Mouse (Mus musculus) heart, embryonic 10.5 days (tissue): ENCODE results near the gene Adamtsl3. TPM values are rescaled to one million over a fixed set of nuclear protein-coding genes. Genes with fewer than 3 reads are reported as not detected.

ENCODE experiments used
- DNase-seq: peaks from one replicate; pipeline ENCODE4 v3.0.0-alpha.2; 2017; ENCODE audit warnings: low spot score
- H3K27ac ChIP-seq: fragments of 300-500 bp; sonication (generic); 2 replicates; pipeline ENCODE4 v1.5.1; 2016; ENCODE audit warnings: mild to moderate bottlenecking
- H3K27me3 ChIP-seq: fragments of 300-500 bp; sonication (generic); 2 replicates; pipeline ENCODE4 v1.6.1; 2016; ENCODE audit warnings: mild to moderate bottlenecking; ENCODE audit not compliant: poor library complexity, insufficient read depth, severe bottlenecking
- H3K36me3 ChIP-seq: fragments of 300-500 bp; sonication (generic); 2 replicates; pipeline ENCODE4 v1.6.1; 2016; ENCODE audit warnings: mild to moderate bottlenecking, moderate library complexity
- H3K4me1 ChIP-seq: fragments of 300-500 bp; sonication (generic); 2 replicates; pipeline ENCODE4 v1.6.1; 2016; ENCODE audit warnings: mild to moderate bottlenecking
- H3K4me3 ChIP-seq: fragments of 300-500 bp; sonication (generic); 2 replicates; pipeline ENCODE4 v1.5.1; 2016; ENCODE audit warnings: mild to moderate bottlenecking, moderate library complexity
- H3K9me3 ChIP-seq: fragments of 300-500 bp; sonication (generic); 2 replicates; pipeline ENCODE4 v1.6.1; 2016; ENCODE audit warnings: mild to moderate bottlenecking, moderate library complexity
- WGBS: fragments of 180-500 bp; shearing (Covaris S2); methylation state at CpG from one replicate; pipeline ENCODE4 v1.1.7; 2016; 5-methylcytosine and 5-hydroxymethylcytosine counted together
- polyA plus RNA-seq: library from polyadenylated mRNA; unstranded; fragments of >200 nt; fragmentation: Nextera tagmentation; extraction: Ambion mirVana; gene quantifications from 2 replicates; pipeline ENCODE4 v1.2.1, GENCODE M21; 2016

The Adamtsl3 gene
- polyA plus RNA-seq, 1 experiment from 2014 or later, result 0.06 TPM

GRCm38 (mm10) chr7:82366471-82366870 is 31.0 kb downstream of the Adamtsl3 start:
- no peak overlapping the region for H3K27ac ChIP-seq
- WGBS, result 81% methylated on average over 5 of the region's 5 CpGs
- H3K36me3 ChIP-seq, result no peaks in the 10 kb centered on the region
- DNase-seq, result no peak
- no peaks in the 10 kb centered on the region for H3K4me1 ChIP-seq
- H3K4me3 ChIP-seq, result no peak overlapping the region
- no peaks in the 10 kb centered on the region for H3K9me3 ChIP-seq
- H3K27me3 ChIP-seq, result no peaks in the 10 kb centered on the region

- no peaks in the 10 kb centered on the region for H3K4me1 ChIP-seq
- H3K27ac ChIP-seq, result no peak overlapping the region
- WGBS, result 34% methylated on average over 2 of the region's 2 CpGs
- H3K27me3 ChIP-seq, result no peaks in the 10 kb centered on the region
- H3K4me3 ChIP-seq, result no peak overlapping the region
- H3K36me3 ChIP-seq, result no peaks in the 10 kb centered on the region
- H3K9me3 ChIP-seq, result no peaks in the 10 kb centered on the region
- DNase-seq, result no peak
Observed at GRCm38 (mm10) chr7:82368047-82368446, 32.6 kb downstream of the Adamtsl3 start.

- no peak for DNase-seq
- no peak overlapping the region for H3K4me3 ChIP-seq
- 70% methylated on average over 8 of the region's 8 CpGs for WGBS
- H3K4me1 ChIP-seq, result no peaks in the 10 kb centered on the region
- H3K36me3 ChIP-seq, result no peaks in the 10 kb centered on the region
- no peaks in the 10 kb centered on the region for H3K9me3 ChIP-seq
- H3K27ac ChIP-seq, result no peak overlapping the region
- no peaks in the 10 kb centered on the region for H3K27me3 ChIP-seq
Observed at GRCm38 (mm10) chr7:82370132-82370531, 34.6 kb downstream of the Adamtsl3 start.

- DNase-seq, result no peak
- Histone ChIP-seq H3K4me3 (no peak overlapping the region), H3K9me3 (no peaks in the 10 kb centered on the region), H3K27me3 (no peaks in the 10 kb centered on the region), H3K36me3 (no peaks in the 10 kb centered on the region), H3K27ac (no peak overlapping the region), H3K4me1 (no peaks in the 10 kb centered on the region)
- 63% methylated on average over 3 of the region's 3 CpGs for WGBS
Observed at GRCm38 (mm10) chr7:82371411-82371810, 35.9 kb downstream of the Adamtsl3 start.

- Histone ChIP-seq H3K9me3 (no peaks in the 10 kb centered on the region), H3K27me3 (no peaks in the 10 kb centered on the region), H3K36me3 (no peaks in the 10 kb centered on the region), H3K4me3 (no peak overlapping the region), H3K4me1 (peaks cover 6% of the 10 kb centered on the region; the same call in 1 of the 2 replicates), H3K27ac (no peak overlapping the region)
- DNase-seq, result no peak
- 82% methylated on average over 1 of the region's 1 CpGs for WGBS
Observed at GRCm38 (mm10) chr7:82378311-82378710, 42.8 kb downstream of the Adamtsl3 start.

GRCm38 (mm10) chr7:82379765-82380164 is 44.3 kb downstream of the Adamtsl3 start:
- Histone ChIP-seq H3K4me3 (no peak overlapping the region), H3K27me3 (no peaks in the 10 kb centered on the region), H3K9me3 (no peaks in the 10 kb centered on the region), H3K4me1 (peaks cover 6% of the 10 kb centered on the region; the same call in 1 of the 2 replicates), H3K27ac (no peak overlapping the region), H3K36me3 (no peaks in the 10 kb centered on the region)
- 62% methylated on average over 7 of the region's 7 CpGs for WGBS
- DNase-seq, result no peak

- H3K27me3 ChIP-seq, result no peaks in the 10 kb centered on the region
- no peak for DNase-seq
- no peaks in the 10 kb centered on the region for H3K36me3 ChIP-seq
- H3K4me3 ChIP-seq, result no peak overlapping the region
- H3K9me3 ChIP-seq, result no peaks in the 10 kb centered on the region
- 77% methylated on average over 4 of the region's 4 CpGs for WGBS
- H3K27ac ChIP-seq, result no peak overlapping the region
- peaks cover 6% of the 10 kb centered on the region; the same call in 1 of the 2 replicates for H3K4me1 ChIP-seq
Observed at GRCm38 (mm10) chr7:82382843-82383535, 47.5 kb downstream of the Adamtsl3 start.

- Histone ChIP-seq H3K4me3 (no peak overlapping the region), H3K36me3 (no peaks in the 10 kb centered on the region), H3K27me3 (no peaks in the 10 kb centered on the region), H3K27ac (no peak overlapping the region), H3K4me1 (peaks cover 6% of the 10 kb centered on the region; the same call in 1 of the 2 replicates), H3K9me3 (no peaks in the 10 kb centered on the region)
- DNase-seq, result no peak
- WGBS, result 81% methylated on average over 3 of the region's 3 CpGs
Observed at GRCm38 (mm10) chr7:82383536-82383848, 48.0 kb downstream of the Adamtsl3 start.

GRCm38 (mm10) chr7:82387121-82387520 is 51.6 kb downstream of the Adamtsl3 start:
- Histone ChIP-seq H3K27me3 (no peaks in the 10 kb centered on the region), H3K27ac (no peak overlapping the region), H3K36me3 (no peaks in the 10 kb centered on the region), H3K4me1 (no peaks in the 10 kb centered on the region; the same call in 1 of the 2 replicates), H3K9me3 (no peaks in the 10 kb centered on the region), H3K4me3 (no peak overlapping the region)
- 86% methylated on average over 3 of the region's 3 CpGs for WGBS
- no peak for DNase-seq

- no peaks in the 10 kb centered on the region; the same call in 1 of the 2 replicates for H3K4me1 ChIP-seq
- WGBS, result 76% methylated on average over 6 of the region's 6 CpGs
- no peaks in the 10 kb centered on the region for H3K27me3 ChIP-seq
- H3K36me3 ChIP-seq, result no peaks in the 10 kb centered on the region
- no peak overlapping the region for H3K4me3 ChIP-seq
- no peak overlapping the region for H3K27ac ChIP-seq
- H3K9me3 ChIP-seq, result no peaks in the 10 kb centered on the region
- DNase-seq, result peak; percentile 51
Observed at GRCm38 (mm10) chr7:82394435-82395186, 59.1 kb downstream of the Adamtsl3 start.

- Histone ChIP-seq H3K27me3 (no peaks in the 10 kb centered on the region), H3K27ac (no peak overlapping the region), H3K9me3 (no peaks in the 10 kb centered on the region), H3K36me3 (no peaks in the 10 kb centered on the region), H3K4me1 (no peaks in the 10 kb centered on the region; the same call in 1 of the 2 replicates), H3K4me3 (no peak overlapping the region)
- 83% methylated on average over 12 of the region's 12 CpGs for WGBS
- DNase-seq, result peak; percentile 63
Observed at GRCm38 (mm10) chr7:82395239-82395638, 59.7 kb downstream of the Adamtsl3 start.

GRCm38 (mm10) chr7:82395751-82396512 is 60.4 kb downstream of the Adamtsl3 start:
- H3K27ac ChIP-seq, result no peak overlapping the region
- 76% methylated on average over 6 of the region's 6 CpGs for WGBS
- no peaks in the 10 kb centered on the region for H3K36me3 ChIP-seq
- DNase-seq, result peak; percentile 17
- H3K4me3 ChIP-seq, result no peak overlapping the region
- H3K9me3 ChIP-seq, result no peaks in the 10 kb centered on the region
- H3K4me1 ChIP-seq, result no peaks in the 10 kb centered on the region; the same call in 1 of the 2 replicates
- H3K27me3 ChIP-seq, result no peaks in the 10 kb centered on the region

GRCm38 (mm10) chr7:82396869-82397268 is 61.4 kb downstream of the Adamtsl3 start:
- Histone ChIP-seq H3K27me3 (no peaks in the 10 kb centered on the region), H3K9me3 (no peaks in the 10 kb centered on the region), H3K4me1 (no peaks in the 10 kb centered on the region; the same call in 1 of the 2 replicates), H3K36me3 (no peaks in the 10 kb centered on the region), H3K4me3 (no peak overlapping the region), H3K27ac (no peak overlapping the region)
- DNase-seq, result peak; percentile 43
- WGBS, result 57% methylated on average over 3 of the region's 5 CpGs
